Mouse (Mus musculus): ENCODE data around the gene Socs4. TPM values are rescaled to one million over a fixed set of nuclear protein-coding genes. Genes with fewer than 3 reads are reported as not detected.

Gene Socs4
- polyA plus RNA-seq, 1 experiment = 0.18 TPM

GRCm38 (mm10) chr14:47242753-47243152 lies 34.0 kb upstream of the Socs4 start:
- H3K4me1 ChIP-seq = peaks cover 3% of the 10 kb centered on the region; the same call in 1 of the 2 replicates

GRCm38 (mm10) chr14:47249839-47250238 lies 26.9 kb upstream of the Socs4 start:
- no peaks in the 10 kb centered on the region for H3K27me3 ChIP-seq (replicated peaks)
- peaks cover 77% of the 10 kb centered on the region for H3K36me3 ChIP-seq (replicated peaks; ENCODE audit: low read length)
- H3K4me1 ChIP-seq = no peaks in the 10 kb centered on the region
- no peak overlapping the region for H3K4me3 ChIP-seq (replicated peaks)
- no peaks in the 10 kb centered on the region for H3K9me3 ChIP-seq
- TF ChIP-seq GATA1 (IDR thresholded peaks at IDR 0.05; ENCODE audit: borderline replicate concordance, low read length) (no peak), FLI1 (IDR thresholded peaks at IDR 0.05; ENCODE audit: low read length) (no peak)

More at GRCm38 (mm10) chr14:47242753-47243152, 34.0 kb upstream of the Socs4 start:
- Histone ChIP-seq H3K27me3 (replicated peaks) (no peaks in the 10 kb centered on the region), H3K9me3 (no peaks in the 10 kb centered on the region), H3K4me3 (replicated peaks) (no peak overlapping the region), H3K36me3 (replicated peaks; ENCODE audit: low read length) (peaks cover 75% of the 10 kb centered on the region)
- TF ChIP-seq GATA1 (IDR thresholded peaks at IDR 0.05; ENCODE audit: borderline replicate concordance, low read length) (no peak), FLI1 (IDR thresholded peaks at IDR 0.05; ENCODE audit: low read length) (no peak)

GRCm38 (mm10) chr14:47264866-47265265 lies 11.9 kb upstream of the Socs4 start:
- no peaks in the 10 kb centered on the region for H3K27me3 ChIP-seq (replicated peaks)
- H3K36me3 ChIP-seq (replicated peaks; ENCODE audit: low read length) = peaks cover 76% of the 10 kb centered on the region
- TF ChIP-seq FLI1 (IDR thresholded peaks at IDR 0.05; ENCODE audit: low read length) (no peak), GATA1 (IDR thresholded peaks at IDR 0.05; ENCODE audit: borderline replicate concordance, low read length) (no peak)
- no peak overlapping the region for H3K4me3 ChIP-seq (replicated peaks)
- no peaks in the 10 kb centered on the region for H3K9me3 ChIP-seq
- H3K4me1 ChIP-seq = 0 out of 2 replicates have a peak, but pooled peaks cover 3% of the 10 kb centered on the region

GRCm38 (mm10) chr14:47265829-47266228 lies 10.9 kb upstream of the Socs4 start:
- no peaks in the 10 kb centered on the region for H3K9me3 ChIP-seq
- TF ChIP-seq GATA1 (IDR thresholded peaks at IDR 0.05; ENCODE audit: borderline replicate concordance, low read length) = no peak
- no peak for TF ChIP-seq FLI1 (IDR thresholded peaks at IDR 0.05; ENCODE audit: low read length)
- 0 out of 2 replicates have a peak, but pooled peaks cover 3% of the 10 kb centered on the region for H3K4me1 ChIP-seq
- no peak overlapping the region for H3K4me3 ChIP-seq (replicated peaks)
- peaks cover 72% of the 10 kb centered on the region for H3K36me3 ChIP-seq (replicated peaks; ENCODE audit: low read length)
- no peaks in the 10 kb centered on the region for H3K27me3 ChIP-seq (replicated peaks)

- peaks cover 74% of the 10 kb centered on the region for H3K36me3 ChIP-seq (replicated peaks; ENCODE audit: low read length)
- no peaks in the 10 kb centered on the region for H3K27me3 ChIP-seq (replicated peaks)
- no peak overlapping the region for H3K4me3 ChIP-seq (replicated peaks)
Observed at GRCm38 (mm10) chr14:47269056-47269455, 7.7 kb upstream of the Socs4 start.

GRCm38 (mm10) chr14:47269706-47270105 lies 7.0 kb upstream of the Socs4 start:
- Histone ChIP-seq H3K4me3 (replicated peaks) (no peak overlapping the region), H3K9me3 (no peaks in the 10 kb centered on the region), H3K27me3 (replicated peaks) (no peaks in the 10 kb centered on the region), H3K36me3 (replicated peaks; ENCODE audit: low read length) (peaks cover 72% of the 10 kb centered on the region), H3K4me1 (peaks cover 5% of the 10 kb centered on the region; the same call in 1 of the 2 replicates)
- TF ChIP-seq FLI1 (IDR thresholded peaks at IDR 0.05; ENCODE audit: low read length) = no peak
- no peak for TF ChIP-seq GATA1 (IDR thresholded peaks at IDR 0.05; ENCODE audit: borderline replicate concordance, low read length)

More at GRCm38 (mm10) chr14:47269056-47269455, 7.7 kb upstream of the Socs4 start:
- TF ChIP-seq GATA1 (IDR thresholded peaks at IDR 0.05; ENCODE audit: borderline replicate concordance, low read length) (no peak), FLI1 (IDR thresholded peaks at IDR 0.05; ENCODE audit: low read length) (no peak)
- Histone ChIP-seq H3K4me1 (no peaks in the 10 kb centered on the region), H3K9me3 (no peaks in the 10 kb centered on the region)

- Histone ChIP-seq H3K36me3 (replicated peaks; ENCODE audit: low read length) (peaks cover 35% of the 10 kb centered on the region), H3K27me3 (replicated peaks) (no peaks in the 10 kb centered on the region), H3K4me1 (peaks cover 24% of the 10 kb centered on the region), H3K4me3 (replicated peaks) (no peak overlapping the region), H3K9me3 (no peaks in the 10 kb centered on the region)
- TF ChIP-seq FLI1 (IDR thresholded peaks at IDR 0.05; ENCODE audit: low read length) = no peak
- no peak for TF ChIP-seq GATA1 (IDR thresholded peaks at IDR 0.05; ENCODE audit: borderline replicate concordance, low read length)
Observed at GRCm38 (mm10) chr14:47273751-47274150, 3.0 kb upstream of the Socs4 start.

- no peaks in the 10 kb centered on the region for H3K27me3 ChIP-seq (replicated peaks)
- peaks cover 32% of the 10 kb centered on the region for H3K36me3 ChIP-seq (replicated peaks; ENCODE audit: low read length)
- H3K4me3 ChIP-seq (replicated peaks) = peak overlapping the region; percentile 87
Observed at GRCm38 (mm10) chr14:47275417-47275816, 1.3 kb upstream of the Socs4 start.

GRCm38 (mm10) chr14:47276036-47276603 lies 611 bp upstream of the Socs4 start:
- H3K9me3 ChIP-seq = no peaks in the 10 kb centered on the region
- no peak for TF ChIP-seq GATA1 (IDR thresholded peaks at IDR 0.05; ENCODE audit: borderline replicate concordance, low read length)
- no peak for TF ChIP-seq FLI1 (IDR thresholded peaks at IDR 0.05; ENCODE audit: low read length)
- H3K4me1 ChIP-seq = peaks cover 30% of the 10 kb centered on the region
- no peaks in the 10 kb centered on the region for H3K27me3 ChIP-seq (replicated peaks)
- peak overlapping the region; percentile 100 for H3K4me3 ChIP-seq (replicated peaks)
- H3K36me3 ChIP-seq (replicated peaks; ENCODE audit: low read length) = peaks cover 33% of the 10 kb centered on the region

More at GRCm38 (mm10) chr14:47275417-47275816, 1.3 kb upstream of the Socs4 start:
- Histone ChIP-seq H3K4me1 (peaks cover 30% of the 10 kb centered on the region), H3K9me3 (no peaks in the 10 kb centered on the region)
- no peak for TF ChIP-seq GATA1 (IDR thresholded peaks at IDR 0.05; ENCODE audit: borderline replicate concordance, low read length)
- TF ChIP-seq FLI1 (IDR thresholded peaks at IDR 0.05; ENCODE audit: low read length) = no peak

- H3K4me3 ChIP-seq (replicated peaks) = no peak overlapping the region
- H3K36me3 ChIP-seq (replicated peaks; ENCODE audit: low read length) = peaks cover 20% of the 10 kb centered on the region
- no peaks in the 10 kb centered on the region for H3K9me3 ChIP-seq
- H3K27me3 ChIP-seq (replicated peaks) = no peaks in the 10 kb centered on the region
- TF ChIP-seq FLI1 (IDR thresholded peaks at IDR 0.05; ENCODE audit: low read length) (no peak), GATA1 (IDR thresholded peaks at IDR 0.05; ENCODE audit: borderline replicate concordance, low read length) (no peak)
- H3K4me1 ChIP-seq = peaks cover 41% of the 10 kb centered on the region
Observed at GRCm38 (mm10) chr14:47279058-47279457, 2.3 kb downstream of the Socs4 start.

All from megakaryocyte, embryonic 14.5 days (primary cell).